Mouse (Mus musculus) heart, embryonic 16.5 days (tissue): Measurements from ENCODE around the gene Polrmt. TPM values are rescaled to one million over a fixed set of nuclear protein-coding genes. Genes with fewer than 3 reads are reported as not detected.

ENCODE experiments used
- ATAC-seq: fragments of 200-750 bp; cut with Nextera tagmentation; replicated peaks from 2 replicates; pipeline ENCODE4 v1.8.0; 2017; ENCODE audit warnings: moderate number of reproducible peaks; ENCODE audit not compliant: insufficient read depth, low FRiP score; ENCODE audit errors: extremely low read depth
- H3K27ac ChIP-seq: fragments of 300-500 bp; sonication (generic); 2 replicates; pipeline ENCODE4 v1.5.1; 2014; ENCODE audit warnings: mild to moderate bottlenecking, low read length, control low read depth, moderate library complexity
- H3K27me3 ChIP-seq: fragments of 300-500 bp; sonication (generic); 2 replicates; pipeline ENCODE4 v1.6.1; 2014; ENCODE audit warnings: low read length, mixed read lengths; ENCODE audit not compliant: control insufficient read depth, insufficient read depth
- H3K36me3 ChIP-seq: fragments of 300-500 bp; sonication (generic); 2 replicates; pipeline ENCODE4 v1.6.1; 2014; ENCODE audit not compliant: control insufficient read depth, insufficient read depth
- H3K4me1 ChIP-seq: fragments of 300-500 bp; sonication (generic); 2 replicates; pipeline ENCODE4 v1.6.1; 2014; ENCODE audit warnings: low read length, mixed read lengths; ENCODE audit not compliant: control insufficient read depth, insufficient read depth
- H3K4me2 ChIP-seq: fragments of 300-500 bp; sonication (generic); 2 replicates; pipeline ENCODE4 v1.6.1; 2014; ENCODE audit warnings: low read depth, mild to moderate bottlenecking, control low read depth, low read length
- H3K4me3 ChIP-seq: fragments of 300-500 bp; sonication (generic); 2 replicates; pipeline ENCODE4 v1.5.1; 2014; ENCODE audit warnings: mild to moderate bottlenecking, control low read depth, low read length
- H3K9ac ChIP-seq: fragments of 300-500 bp; sonication (generic); 2 replicates; pipeline ENCODE4 v1.6.1; 2014; ENCODE audit warnings: low read length, control low read depth
- H3K9me3 ChIP-seq: fragments of 300-500 bp; sonication (generic); replicated peaks from 2 replicates; pipeline ENCODE4 v1.6.1; 2016; ENCODE audit warnings: low read length; ENCODE audit not compliant: control insufficient read depth
- WGBS: fragments of 180-500 bp; shearing (Covaris S2); extraction: QIAGEN DNeasy Blood & Tissue Kit; methylation state at CpG from one replicate; pipeline ENCODE4 v1.1.7; 2014; 5-methylcytosine and 5-hydroxymethylcytosine counted together
- polyA plus RNA-seq: library from polyadenylated mRNA; unstranded; fragments of >200 nt; fragmentation: Nextera tagmentation; extraction: Ambion mirVana; gene quantifications from 2 replicates; pipeline ENCODE4 v1.2.1, GENCODE M21; 2015

Polrmt gene
- polyA plus RNA-seq, 1 experiment from 2014 or later: 36.3 TPM

DNA sequence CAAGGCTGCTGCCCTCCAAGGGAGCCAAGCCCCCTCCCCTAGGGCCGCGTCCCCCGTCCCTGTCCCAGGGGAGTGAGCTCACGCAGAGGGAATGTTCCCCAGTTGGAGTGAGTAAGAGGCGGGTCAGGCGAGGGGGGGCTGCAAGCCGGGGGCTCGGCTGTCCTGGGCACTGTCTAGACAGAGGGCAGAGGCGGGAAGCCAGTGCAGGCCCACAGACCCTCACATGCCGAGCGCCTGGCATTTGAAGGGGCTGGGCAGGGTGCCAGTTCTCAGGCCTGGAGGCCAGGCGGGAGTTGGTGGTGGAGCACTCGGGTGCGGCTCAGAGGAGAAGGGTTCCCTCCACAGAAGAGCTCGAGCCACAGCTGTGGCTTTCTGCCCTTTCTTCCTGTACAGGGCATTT lies 31.6 kb upstream of the Polrmt start:
- peak; percentile 47 for ATAC-seq
- 7% methylated on average over 15 of the region's 15 CpGs for WGBS

DNA sequence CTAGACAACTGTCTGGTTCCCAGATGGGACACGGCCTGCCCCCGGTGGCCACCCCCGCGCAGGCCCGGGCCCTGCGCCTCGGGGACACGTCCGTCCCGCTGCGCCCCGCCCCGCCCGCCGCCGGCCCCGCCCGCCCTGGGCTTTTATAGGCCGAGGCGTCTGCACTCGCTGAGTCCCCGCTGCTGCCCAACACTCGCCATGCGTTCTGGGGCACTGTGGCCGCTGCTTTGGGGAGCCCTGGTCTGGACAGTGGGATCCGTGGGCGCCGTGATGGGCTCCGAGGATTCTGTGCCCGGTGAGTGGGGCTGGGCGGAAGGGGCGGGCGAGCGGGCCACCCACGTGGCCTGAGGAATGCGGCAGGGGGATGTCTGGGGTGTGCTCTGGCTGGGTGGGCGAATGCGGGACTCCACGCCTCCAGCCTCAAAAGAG lies 30.7 kb upstream of the Polrmt start, which contains the start of gene Fstl3:
Gene Fstl3, plus strand, starts transcription at position 170 of the 429 bp plus-strand sequence.
- ATAC-seq: no peak

More for the DNA sequence above, 31.6 kb upstream of the Polrmt start:
- no peaks in the 10 kb centered on the region for H3K36me3 ChIP-seq
- H3K4me1 ChIP-seq: peaks cover 26% of the 10 kb centered on the region
- peak overlapping the region; percentile 73 for H3K4me2 ChIP-seq
- peak overlapping the region; percentile 75 for H3K27ac ChIP-seq
- H3K4me3 ChIP-seq: peak overlapping the region; percentile 56
- peaks cover 4% of the 10 kb centered on the region; the same call in 1 of the 2 replicates for H3K27me3 ChIP-seq
- peaks cover 5% of the 10 kb centered on the region; the same call in 1 of the 2 replicates for H3K9me3 ChIP-seq
- peak overlapping the region; percentile 48 for H3K9ac ChIP-seq

DNA sequence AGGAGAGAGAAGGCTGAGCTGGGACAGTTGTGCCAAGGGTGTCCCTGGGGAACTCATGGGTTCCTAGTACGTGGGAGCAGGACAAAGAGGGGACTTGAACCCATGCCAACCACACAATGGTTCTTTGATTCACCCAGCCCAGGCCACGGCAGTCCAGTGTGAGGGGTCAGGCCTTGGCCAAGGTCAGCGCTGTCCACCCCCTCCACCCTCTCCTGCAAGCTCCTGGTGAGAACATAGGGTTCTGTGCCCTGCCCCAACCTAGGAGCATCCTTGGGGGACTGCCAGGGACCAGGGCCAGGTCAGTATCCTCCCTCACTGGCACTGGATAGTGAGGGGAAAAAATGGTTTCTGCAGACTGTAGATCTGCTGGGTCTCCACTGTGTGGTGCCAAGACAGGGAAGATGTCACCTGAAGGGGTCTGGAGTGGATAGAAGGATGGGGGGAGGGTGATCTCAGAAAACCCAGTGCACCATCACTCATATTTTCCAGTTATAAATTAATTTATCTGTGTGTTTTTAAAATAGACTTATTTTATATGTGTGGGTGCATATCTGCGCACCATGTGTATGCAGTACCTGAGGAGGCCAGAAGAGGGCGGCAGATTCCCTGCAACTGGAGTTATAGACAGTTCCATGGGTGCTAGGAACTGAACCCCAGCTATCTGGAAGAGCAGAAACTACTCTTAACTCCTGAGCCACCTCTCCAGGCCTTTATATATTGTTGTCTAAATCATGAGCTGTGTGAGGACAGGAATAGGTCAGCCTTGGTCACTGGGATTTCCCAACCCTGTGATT lies 28.3 kb upstream of the Polrmt start:
- ATAC-seq: no peak
- Histone ChIP-seq H3K9me3 (peaks cover 7% of the 10 kb centered on the region; the same call in 1 of the 2 replicates), H3K4me2 (no peak overlapping the region), H3K9ac (no peak overlapping the region), H3K4me1 (peaks cover 19% of the 10 kb centered on the region), H3K4me3 (no peak overlapping the region), H3K27me3 (peaks cover 4% of the 10 kb centered on the region; the same call in 1 of the 2 replicates), H3K27ac (no peak overlapping the region), H3K36me3 (no peaks in the 10 kb centered on the region)
- WGBS: 57% methylated on average over 5 of the region's 5 CpGs

More for the DNA sequence above, 30.7 kb upstream of the Polrmt start, which contains the start of gene Fstl3:
- Histone ChIP-seq H3K9me3 (peaks cover 7% of the 10 kb centered on the region; the same call in 1 of the 2 replicates), H3K27me3 (peaks cover 4% of the 10 kb centered on the region; the same call in 1 of the 2 replicates), H3K36me3 (no peaks in the 10 kb centered on the region), H3K4me2 (peak within 1 kb of the TSS; percentile 73), H3K27ac (peak within 1 kb of the TSS; percentile 75), H3K4me3 (peak within 1 kb of the TSS; percentile 56), H3K4me1 (peaks cover 26% of the 10 kb centered on the region), H3K9ac (peak within 1 kb of the TSS; percentile 77)
- 2% methylated on average over 38 of the region's 39 CpGs for WGBS

DNA sequence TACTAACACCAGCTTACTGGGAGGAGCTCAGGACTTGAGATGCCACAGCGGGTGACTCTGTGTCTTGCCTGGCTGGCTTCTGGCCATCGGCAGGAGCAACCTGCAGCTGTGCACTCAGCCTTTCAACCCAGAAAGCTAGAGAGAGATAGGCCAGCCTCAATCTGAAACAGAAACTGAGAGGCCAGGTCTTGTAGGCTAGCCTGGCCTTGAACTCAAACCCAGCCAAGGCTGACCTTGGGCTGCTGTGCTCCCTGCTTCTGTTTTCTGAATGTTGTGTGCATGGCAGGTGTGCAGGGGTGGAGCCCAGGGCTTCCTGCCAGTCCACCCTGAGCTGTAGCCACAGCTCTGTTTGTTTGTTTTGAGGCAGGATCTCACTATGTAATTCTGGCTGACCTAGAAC lies 26.8 kb upstream of the Polrmt start:
- no peak overlapping the region for H3K27ac ChIP-seq

GRCm38 (mm10) chr10:79772320-79772719 lies 25.9 kb upstream of the Polrmt start:
- Histone ChIP-seq H3K27ac (no peak overlapping the region), H3K9me3 (peaks cover 7% of the 10 kb centered on the region; the same call in 1 of the 2 replicates), H3K4me1 (peaks cover 17% of the 10 kb centered on the region), H3K4me2 (no peak overlapping the region), H3K27me3 (no peaks in the 10 kb centered on the region), H3K36me3 (no peaks in the 10 kb centered on the region), H3K9ac (no peak overlapping the region), H3K4me3 (no peak overlapping the region)
- ATAC-seq: no peak
- 90% methylated on average over 3 of the region's 3 CpGs for WGBS

More for the DNA sequence above, 26.8 kb upstream of the Polrmt start:
- H3K27me3 ChIP-seq: no peaks in the 10 kb centered on the region
- 85% methylated on average over 2 of the region's 2 CpGs for WGBS
- H3K36me3 ChIP-seq: no peaks in the 10 kb centered on the region
- H3K4me2 ChIP-seq: no peak overlapping the region
- H3K4me3 ChIP-seq: no peak overlapping the region
- peaks cover 7% of the 10 kb centered on the region; the same call in 1 of the 2 replicates for H3K9me3 ChIP-seq
- H3K4me1 ChIP-seq: peaks cover 17% of the 10 kb centered on the region
- H3K9ac ChIP-seq: no peak overlapping the region
- ATAC-seq: no peak

DNA sequence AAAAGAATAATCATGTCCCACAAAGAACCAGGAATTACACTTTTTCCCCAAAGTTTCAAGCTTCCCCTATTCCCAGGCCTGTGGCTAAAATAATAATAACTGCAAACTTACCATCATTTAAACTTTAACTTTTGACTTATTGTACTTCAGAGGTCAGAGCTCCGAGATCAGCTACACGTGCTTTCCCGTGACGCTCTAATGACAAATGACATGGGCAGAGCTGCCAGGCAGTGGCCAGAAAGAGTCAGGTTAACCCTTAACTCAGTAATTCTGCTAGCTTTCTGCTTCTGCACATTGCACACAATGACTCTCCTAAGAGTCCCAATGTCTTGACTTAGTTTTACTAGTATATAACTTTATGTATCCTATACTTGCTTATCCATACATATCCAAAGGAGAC lies 22.9 kb upstream of the Polrmt start:
- H3K27me3 ChIP-seq: no peaks in the 10 kb centered on the region
- H3K9me3 ChIP-seq: 0 out of 2 replicates have a peak, but pooled peaks cover 2% of the 10 kb centered on the region
- no peak overlapping the region for H3K4me3 ChIP-seq
- H3K4me2 ChIP-seq: no peak overlapping the region
- no peak overlapping the region for H3K27ac ChIP-seq
- no peak for ATAC-seq
- WGBS: 54% methylated on average over 4 of the region's 4 CpGs
- no peaks in the 10 kb centered on the region for H3K36me3 ChIP-seq
- no peak overlapping the region for H3K9ac ChIP-seq
- H3K4me1 ChIP-seq: peaks cover 29% of the 10 kb centered on the region

DNA sequence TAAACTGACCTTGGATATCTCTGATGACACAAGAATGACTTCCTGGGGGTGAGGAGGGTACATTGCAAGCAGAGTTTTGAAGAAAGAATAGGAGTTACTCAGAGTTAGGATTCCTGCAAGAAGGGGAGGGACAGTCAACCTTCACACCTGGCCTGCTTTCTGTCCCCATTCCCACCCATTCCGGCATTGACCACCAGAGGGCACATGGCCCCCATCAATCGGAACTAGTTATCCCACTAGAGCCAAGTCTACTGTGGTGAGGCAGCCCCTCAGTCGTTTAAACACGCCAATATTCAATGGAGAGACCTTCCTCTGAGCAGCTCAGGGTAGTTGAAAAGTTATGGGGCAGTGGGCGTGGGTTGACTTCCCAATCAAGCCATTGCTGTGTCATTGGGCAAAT lies 22.0 kb upstream of the Polrmt start:
- H3K27me3 ChIP-seq: no peaks in the 10 kb centered on the region
- H3K9ac ChIP-seq: no peak overlapping the region
- no peak overlapping the region for H3K4me3 ChIP-seq
- no peak for ATAC-seq
- no peak overlapping the region for H3K4me2 ChIP-seq
- no peaks in the 10 kb centered on the region for H3K36me3 ChIP-seq
- 1% methylated on average over 5 of the region's 5 CpGs for WGBS
- H3K27ac ChIP-seq: no peak overlapping the region
- peaks cover 39% of the 10 kb centered on the region for H3K4me1 ChIP-seq
- 0 out of 2 replicates have a peak, but pooled peaks cover 2% of the 10 kb centered on the region for H3K9me3 ChIP-seq

DNA sequence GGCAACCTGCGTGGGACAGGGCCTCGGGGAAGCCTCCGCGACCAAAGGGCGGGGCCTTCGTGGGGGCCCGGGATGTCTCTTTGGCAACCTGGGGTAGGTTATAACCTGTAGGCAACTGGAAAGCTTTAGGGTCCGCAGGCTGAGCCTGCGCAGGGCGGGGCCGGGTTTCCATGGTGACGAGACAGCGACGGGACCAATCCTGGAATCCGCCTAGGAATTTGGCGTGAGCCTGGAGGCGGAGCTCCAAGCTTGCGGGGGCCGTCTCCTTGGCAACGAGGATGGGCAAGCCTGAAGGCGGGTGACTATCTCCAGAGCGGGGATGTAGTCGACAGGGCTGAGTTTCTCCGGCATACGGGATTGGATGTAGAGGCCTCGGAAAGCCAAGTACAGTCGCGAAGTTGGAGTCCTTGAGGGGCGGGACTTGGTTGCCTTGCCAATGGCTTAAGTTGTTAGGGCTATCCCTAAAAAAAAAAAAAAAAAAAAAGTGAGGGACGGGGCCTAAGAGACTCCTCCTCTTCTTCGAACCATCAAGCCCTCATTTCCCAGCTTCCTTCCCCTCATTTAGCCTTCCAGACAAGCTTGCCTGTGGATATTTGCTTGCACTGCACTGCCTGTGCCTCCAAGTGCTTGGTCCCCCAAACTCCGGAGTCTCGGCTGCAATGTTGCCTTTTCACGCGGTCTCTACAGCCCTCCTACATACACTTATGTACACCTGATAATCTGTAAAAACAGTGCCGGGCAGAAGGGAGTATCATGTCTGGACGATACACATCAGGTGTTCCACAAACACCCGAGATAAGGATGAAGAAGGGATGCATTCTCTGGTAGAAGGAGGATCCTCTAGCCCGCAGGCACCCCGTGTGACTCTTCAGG lies 21.2 kb upstream of the Polrmt start:
- H3K27ac ChIP-seq: peak overlapping the region; percentile 93
- WGBS: 9% methylated on average over 40 of the region's 40 CpGs
- 0 out of 2 replicates have a peak, but pooled peaks cover 2% of the 10 kb centered on the region for H3K9me3 ChIP-seq
- H3K36me3 ChIP-seq: no peaks in the 10 kb centered on the region
- no peaks in the 10 kb centered on the region for H3K27me3 ChIP-seq
- H3K4me3 ChIP-seq: peak overlapping the region; percentile 93
- H3K9ac ChIP-seq: peak overlapping the region; percentile 99
- H3K4me1 ChIP-seq: peaks cover 44% of the 10 kb centered on the region
- H3K4me2 ChIP-seq: peak overlapping the region; percentile 97
- ATAC-seq: peak; percentile 66
